Mouse (Mus musculus): ENCODE data around the gene Gabbr2.

DNA sequence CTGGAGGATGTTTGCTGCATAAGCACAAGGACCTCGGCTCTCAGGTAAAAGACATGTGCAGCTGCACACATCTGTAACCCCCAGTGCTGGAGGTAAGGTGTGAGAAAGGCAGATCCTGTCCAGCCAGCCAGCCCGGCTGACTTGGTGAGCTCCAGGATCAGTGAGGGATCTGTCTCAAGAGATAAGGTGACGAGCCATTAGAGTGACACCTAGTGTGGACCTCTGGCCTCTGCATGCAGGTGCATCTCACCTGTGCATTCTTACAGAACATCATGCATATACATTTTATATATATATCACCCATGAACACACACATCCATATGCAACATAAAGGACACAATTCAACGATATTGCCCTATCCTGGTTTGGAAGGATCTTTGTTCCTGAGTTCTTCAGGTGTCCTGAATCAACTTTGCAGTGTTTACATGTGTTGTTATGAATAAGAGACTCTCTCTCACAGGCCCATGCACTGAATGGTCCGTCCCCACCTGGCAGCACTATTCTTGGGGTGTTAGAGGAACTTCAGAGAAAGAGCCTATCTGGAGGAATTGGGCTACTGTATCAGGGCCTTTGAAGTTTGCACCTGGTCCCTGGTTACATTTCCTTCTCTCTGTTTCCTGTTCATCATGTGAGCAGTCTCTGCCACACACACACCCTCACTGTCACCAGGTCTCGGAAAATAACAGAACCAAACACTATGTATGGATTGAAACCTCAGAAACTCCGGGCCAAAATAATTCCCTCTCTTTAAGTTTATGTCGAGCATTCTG is 9.1 kb upstream of the Gabbr2 start:
- TF ChIP-seq MEF2A (IDR thresholded peaks at IDR 0.05; ENCODE audit: borderline replicate concordance, low read depth, low read length) (no peak), EP300 (IDR thresholded peaks at IDR 0.05; ENCODE audit: low read length) (no peak), E2F4 (IDR thresholded peaks at IDR 0.05; ENCODE audit: insufficient replicate concordance, low read depth, low read length) (no peak), SIN3A (IDR thresholded peaks at IDR 0.05; ENCODE audit: low read length) (no peak), CTCF (conservative IDR thresholded peaks at IDR 0.05 in 1 of 2, IDR thresholded peaks at IDR 0.05 in 1 of 2; ENCODE audit: low read depth in 2 of 2, low read length in 2 of 2) (no peak; a peak in 1 of 4 replicates), CHD2 (IDR thresholded peaks at IDR 0.05; ENCODE audit: low read length) (no peak), JUN (IDR thresholded peaks at IDR 0.05; ENCODE audit: insufficient read depth, low read depth, low read length) (no peak), SMC3 (IDR thresholded peaks at IDR 0.05; ENCODE audit: low read depth, low read length) (no peak), RCOR1 (conservative IDR thresholded peaks at IDR 0.05; ENCODE audit: low read depth, low read length) (no peak), POLR2A (IDR thresholded peaks at IDR 0.05; ENCODE audit: low read depth, low read length) (no peak), USF1 (IDR thresholded peaks at IDR 0.05; ENCODE audit: low read depth, low read length) (no peak), BHLHE40 (IDR thresholded peaks at IDR 0.05; ENCODE audit: low read depth, low read length) (no peak), RAD21 (IDR thresholded peaks at IDR 0.05; ENCODE audit: low read depth, low read length) (no peak; the same call in 1 of the 2 replicates)
